Mouse (Mus musculus) kidney, adult 8-10 months (tissue): ENCODE data around the gene Dap.

Experiments
- DNase-seq, 2 experiments: peaks; one replicate each; pipeline ENCODE4 v3.0.0; 2022

Dap gene

GRCm38 (mm10) chr15:31238611-31239010 lies 14.5 kb downstream of the Dap start:
- DNase-seq, result no peak

DNA sequence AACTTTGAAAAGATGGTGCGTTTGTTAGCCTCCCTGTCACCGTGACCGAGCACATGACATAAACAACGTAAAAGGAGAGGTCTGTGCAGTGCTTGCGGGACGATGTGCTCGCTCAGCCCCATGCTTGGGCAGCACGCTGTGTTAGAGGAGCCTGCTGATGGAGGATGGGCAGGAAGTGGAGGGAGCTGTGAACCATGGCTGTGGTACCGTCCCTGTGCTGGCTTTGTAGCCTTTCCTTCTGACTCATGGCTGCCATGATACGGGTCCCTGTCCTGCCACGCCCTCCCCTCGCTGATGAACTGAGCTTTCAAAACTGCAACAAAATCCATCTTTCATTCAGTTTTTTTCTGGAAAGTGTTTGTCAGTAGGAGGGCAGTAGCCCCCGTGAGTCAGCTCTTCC lies 15.6 kb downstream of the Dap start:
- no peak for DNase-seq

DNA sequence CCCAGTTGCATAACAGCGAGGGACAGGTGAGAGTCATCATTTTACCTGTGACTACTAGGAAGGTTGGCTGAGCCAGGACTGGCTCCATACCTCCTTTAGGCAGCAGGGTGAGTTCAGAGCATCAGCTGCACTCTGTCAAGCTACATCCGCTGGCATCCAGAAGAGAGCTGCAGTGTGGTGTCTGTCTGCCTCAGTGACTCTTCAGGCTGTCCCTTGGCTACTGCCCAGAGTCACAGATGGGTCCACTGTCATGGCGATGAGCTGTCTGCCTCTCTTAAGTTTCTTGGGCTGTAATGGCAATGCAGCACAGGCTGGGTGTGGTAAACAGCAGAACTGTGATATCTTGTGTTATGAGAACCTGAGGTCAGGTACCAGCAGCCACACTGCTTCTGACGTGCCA lies 16.1 kb downstream of the Dap start:
- DNase-seq, result no peak

- DNase-seq, result no peak
These were observed 19.1 kb downstream of the Dap start for GRCm38 (mm10) chr15:31243260-31243659.

DNA sequence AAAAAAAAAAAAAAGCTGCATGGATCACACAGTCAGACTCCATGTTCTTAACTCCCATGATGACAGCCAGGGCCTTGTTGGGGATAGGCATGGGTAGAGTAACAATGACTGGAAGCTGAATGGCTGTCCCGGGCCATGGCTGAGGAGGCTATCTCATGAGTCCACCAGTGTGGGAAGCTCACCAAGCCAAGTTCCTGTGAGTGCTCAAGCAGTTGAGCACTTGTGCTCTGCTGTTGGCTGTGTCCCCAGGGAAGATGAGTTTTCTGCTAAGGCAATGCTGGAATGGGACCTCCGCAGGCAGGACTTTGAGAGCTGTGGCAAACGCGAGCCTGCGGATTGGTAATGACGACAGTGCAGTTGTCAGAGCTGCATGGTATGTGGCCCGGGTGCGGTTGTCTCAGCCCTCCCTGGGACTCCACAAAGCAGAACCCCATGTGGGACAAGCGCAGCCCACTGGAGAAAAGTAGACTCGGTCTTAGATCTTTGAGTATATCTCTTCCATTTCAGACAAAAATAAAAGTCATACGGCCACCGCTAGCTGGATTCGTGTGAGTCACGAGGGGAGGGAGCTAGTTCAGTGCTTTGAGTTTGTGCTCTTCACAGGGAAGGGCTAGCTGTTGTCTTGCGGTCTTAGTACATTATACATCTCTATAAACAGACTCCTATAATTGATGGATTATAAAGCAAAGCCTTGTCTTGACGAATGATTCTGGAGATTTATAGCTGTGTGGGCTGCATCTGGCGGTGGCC lies 20.8 kb downstream of the Dap start:
- no peak for DNase-seq

DNA sequence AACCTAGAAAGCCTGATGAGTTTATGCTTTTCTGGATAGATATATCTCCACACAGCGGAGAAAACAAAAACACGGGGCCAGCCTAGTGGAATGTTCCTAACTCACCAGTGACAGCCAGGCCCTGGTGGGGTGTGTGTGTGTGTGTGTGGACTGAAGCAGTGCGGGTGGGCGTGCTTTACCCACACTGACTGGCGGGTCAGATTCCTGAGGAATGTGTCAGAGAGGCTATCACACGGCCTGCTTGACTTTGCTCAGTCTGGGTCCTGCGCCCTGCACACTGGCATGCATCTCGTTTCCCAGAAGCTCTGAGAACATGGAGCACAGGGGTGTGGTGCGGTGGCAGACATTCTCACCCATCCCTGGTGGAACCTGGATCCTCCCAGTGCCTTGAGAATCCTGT lies 21.8 kb downstream of the Dap start:
- DNase-seq, result no peak

DNA sequence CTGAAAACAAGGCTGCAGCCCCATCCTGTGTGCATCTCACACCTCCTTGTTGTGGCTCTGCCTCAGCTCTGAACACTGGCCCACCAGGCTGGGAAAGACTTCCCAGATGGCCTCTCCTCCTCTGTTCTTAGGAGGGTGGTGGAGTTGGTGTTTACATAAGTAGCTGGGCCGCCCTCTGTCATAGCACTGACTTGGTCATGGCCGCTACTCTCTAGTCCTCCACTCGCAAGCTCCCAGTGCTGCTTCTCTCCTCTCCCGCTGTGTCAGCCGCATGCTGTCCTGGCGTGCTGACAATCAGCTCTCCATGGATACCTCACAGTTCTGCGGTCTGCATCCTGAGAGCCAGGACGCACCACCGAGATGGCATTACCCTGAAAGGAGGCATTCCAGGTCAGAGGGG lies 22.9 kb downstream of the Dap start:
- no peak for DNase-seq

- no peak for DNase-seq
These were observed 24.8 kb downstream of the Dap start for GRCm38 (mm10) chr15:31248882-31249281.

DNA sequence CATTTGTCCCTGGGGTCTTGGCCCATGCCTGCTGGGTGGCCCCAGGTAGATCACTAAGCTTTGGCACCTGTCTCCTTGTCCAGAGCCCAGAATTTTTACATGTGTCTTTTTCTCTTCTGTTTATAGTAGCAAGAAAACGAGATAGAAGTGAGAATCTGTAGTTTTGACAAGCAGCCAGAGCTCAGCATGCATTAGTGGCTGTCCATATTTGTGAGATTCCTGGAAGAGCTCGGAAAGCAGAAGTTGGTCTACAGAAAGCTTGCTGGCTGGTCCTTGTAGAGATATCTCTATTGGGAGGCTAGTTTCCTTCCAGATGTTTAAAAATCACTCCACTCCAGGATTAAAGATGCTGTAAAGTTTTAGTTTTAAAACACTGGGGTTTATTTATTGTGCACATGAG lies 25.9 kb downstream of the Dap start:
- DNase-seq, result no peak

DNA sequence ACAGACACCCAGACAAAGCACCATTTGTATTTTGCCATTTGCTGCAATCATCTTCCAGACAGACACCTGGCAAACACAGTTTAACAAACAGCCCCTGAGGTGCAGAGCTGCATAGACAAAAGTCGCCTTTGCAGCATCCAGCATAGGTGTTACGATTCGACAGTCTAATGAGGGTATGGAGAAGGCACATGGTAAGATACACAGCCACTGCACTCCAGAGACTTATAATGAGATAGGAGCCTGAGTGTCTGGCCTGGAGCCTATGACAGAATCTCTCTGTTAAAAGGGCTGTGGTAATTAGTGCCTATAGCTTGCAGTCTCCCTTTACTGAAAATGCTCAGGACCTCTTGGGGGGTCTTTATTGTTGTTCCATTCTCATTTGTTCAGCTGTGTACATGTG lies 26.6 kb downstream of the Dap start:
- no peak for DNase-seq

DNA sequence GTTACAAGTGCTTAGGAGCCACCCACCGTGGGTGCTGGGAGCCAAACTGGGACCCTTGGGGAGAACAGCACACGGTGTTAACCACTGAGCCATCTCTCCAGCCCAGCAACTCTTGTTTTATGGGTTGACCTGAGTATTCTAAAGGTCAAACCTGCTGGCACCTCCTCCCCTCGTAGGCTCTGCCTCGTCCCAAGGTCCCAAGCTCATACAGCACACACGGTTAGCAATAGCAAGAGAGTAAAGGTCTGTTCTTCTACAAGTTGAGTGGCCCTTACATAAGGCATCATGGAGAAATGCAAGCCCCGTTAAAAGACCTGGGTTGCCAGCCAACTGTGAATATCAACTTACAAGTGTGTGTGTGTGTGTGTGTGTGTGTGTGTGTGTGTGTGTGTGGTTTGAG lies 27.1 kb downstream of the Dap start:
- DNase-seq, result peak in 1 of 2 experiments; percentile 22

GRCm38 (mm10) chr15:31252590-31253311 lies 28.6 kb downstream of the Dap start:
- DNase-seq, result no peak

- DNase-seq, result no peak
These were observed 29.3 kb downstream of the Dap start for GRCm38 (mm10) chr15:31253380-31253779.

- peak; percentile 68 to 84 for DNase-seq
These were observed 29.8 kb downstream of the Dap start for GRCm38 (mm10) chr15:31253963-31254362.

- DNase-seq, result no peak
These were observed 30.9 kb downstream of the Dap start for GRCm38 (mm10) chr15:31254939-31255535.

GRCm38 (mm10) chr15:31255762-31256161 lies 31.6 kb downstream of the Dap start:
- no peak for DNase-seq

GRCm38 (mm10) chr15:31257329-31257728 lies 33.2 kb downstream of the Dap start:
- DNase-seq, result no peak

- no peak for DNase-seq
These were observed 34.0 kb downstream of the Dap start for GRCm38 (mm10) chr15:31258029-31258692.

DNA sequence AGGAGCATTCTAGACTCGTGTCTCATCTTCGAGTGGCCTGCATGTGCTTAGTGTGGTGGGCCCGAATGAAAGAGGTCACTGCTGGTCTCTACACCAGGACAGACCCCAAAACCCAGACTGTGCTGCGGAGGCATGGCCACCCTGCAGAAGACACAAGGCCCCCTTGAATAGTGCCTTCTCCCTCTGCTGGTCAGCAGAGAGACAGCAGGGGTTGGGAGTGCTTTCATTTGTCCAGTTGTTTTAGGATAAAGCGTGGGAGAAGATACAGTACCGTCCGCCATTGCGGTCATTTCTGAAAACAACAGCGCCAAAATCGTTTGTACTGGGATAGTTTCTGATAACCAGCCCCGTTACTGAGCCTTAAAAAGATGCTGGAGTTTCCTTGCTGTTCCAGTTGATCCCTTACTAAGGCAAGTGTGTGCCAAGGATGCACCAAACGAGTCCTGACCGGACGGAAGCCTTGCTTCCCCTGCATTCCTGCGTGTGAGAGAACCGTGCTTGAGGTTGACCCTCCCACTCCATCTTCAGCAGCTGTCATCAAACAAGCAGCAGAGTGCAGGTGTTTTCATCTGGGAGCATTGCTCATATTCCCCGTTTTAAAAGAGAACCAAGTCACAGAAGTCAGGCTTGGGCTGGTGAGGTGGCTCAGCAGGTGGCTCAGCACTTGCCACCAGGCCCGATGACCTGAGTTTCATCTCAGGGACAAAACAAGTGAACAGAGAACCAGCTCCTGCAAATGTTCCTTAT lies 34.8 kb downstream of the Dap start:
- no peak for DNase-seq

DNA sequence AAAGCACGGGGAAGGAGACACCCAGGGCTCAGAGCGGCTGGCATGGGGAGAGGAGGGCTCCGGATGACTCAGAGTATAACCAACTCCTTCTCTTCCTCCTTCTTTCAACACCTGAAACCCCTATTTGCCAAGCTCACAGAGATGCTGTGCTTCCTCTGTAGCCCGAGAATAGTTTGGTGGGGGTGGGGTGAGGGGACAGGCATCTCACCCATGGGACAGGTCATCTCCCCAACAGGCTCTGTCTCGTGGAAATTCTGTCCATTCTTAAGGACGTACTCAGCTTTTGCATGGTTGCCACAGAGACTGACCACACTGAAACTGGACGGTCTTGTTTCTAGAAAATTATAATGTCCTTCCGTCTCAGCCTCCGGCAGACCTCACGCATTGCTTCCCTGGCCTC lies 37.0 kb downstream of the Dap start:
- DNase-seq, result no peak

DNA sequence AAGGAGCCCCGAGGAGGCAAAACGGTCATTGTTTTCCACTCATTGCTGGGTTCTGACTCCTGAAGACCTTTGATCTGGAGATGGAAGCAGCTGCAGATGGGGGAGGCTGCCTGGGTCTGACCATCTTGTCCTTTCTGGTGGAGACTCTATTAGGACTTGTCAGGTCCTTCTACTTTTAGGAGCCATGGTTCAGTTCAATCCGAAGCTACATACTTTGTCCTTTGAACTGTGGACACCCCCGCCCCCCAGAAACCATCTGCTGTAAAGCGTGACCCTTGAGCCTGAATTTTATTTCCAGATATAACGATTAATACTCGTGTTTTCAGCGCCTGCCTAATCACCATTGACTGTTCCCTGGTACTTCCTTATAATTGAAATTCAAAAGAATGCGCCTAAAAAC lies 38.2 kb downstream of the Dap start:
- peak in 1 of 2 experiments; percentile 46 for DNase-seq

- DNase-seq, result peak; percentile 70 to 88
These were observed 40.7 kb downstream of the Dap start for GRCm38 (mm10) chr15:31264827-31265226.

- DNase-seq, result no peak
These were observed 41.3 kb downstream of the Dap start for GRCm38 (mm10) chr15:31265404-31265803.
